Mouse (Mus musculus) neural tube, embryonic 14.5 days (tissue): ENCODE data around the gene Peli3. TPM values are rescaled to one million over a fixed set of nuclear protein-coding genes. Genes with fewer than 3 reads are reported as not detected.

Experiments used
- ATAC-seq: fragments of 200-750 bp; cut with Nextera tagmentation; 2 replicates; pipeline ENCODE4 v1.8.0; 2017; ENCODE audit warnings: low read depth, mild to moderate bottlenecking, moderate TSS enrichment, moderate library complexity
- H3K27ac ChIP-seq: fragments of 300-500 bp; sonication (generic); 2 replicates; pipeline ENCODE4 v1.5.1; 2014; ENCODE audit warnings: low read depth, mild to moderate bottlenecking, control low read depth, low read length, moderate library complexity, mixed read lengths
- H3K27me3 ChIP-seq: fragments of 300-500 bp; sonication (generic); 2 replicates; pipeline ENCODE4 v1.6.1; 2014; ENCODE audit warnings: low read length; ENCODE audit not compliant: control insufficient read depth, insufficient read depth
- H3K36me3 ChIP-seq: fragments of 300-500 bp; sonication (generic); 2 replicates; pipeline ENCODE4 v1.6.1; 2014; ENCODE audit warnings: low read length, mixed read lengths; ENCODE audit not compliant: control insufficient read depth, insufficient read depth
- H3K4me1 ChIP-seq: fragments of 300-500 bp; sonication (generic); 2 replicates; pipeline ENCODE4 v1.6.1; 2014; ENCODE audit warnings: low read length; ENCODE audit not compliant: control insufficient read depth, insufficient read depth
- H3K4me2 ChIP-seq: fragments of 300-500 bp; sonication (generic); 2 replicates; pipeline ENCODE4 v1.6.1; 2014; ENCODE audit warnings: mild to moderate bottlenecking, low read depth, low read length, control low read depth
- H3K4me3 ChIP-seq: fragments of 300-500 bp; sonication (generic); 2 replicates; pipeline ENCODE4 v1.5.1; 2014; ENCODE audit warnings: low read depth, low read length, control low read depth, mixed read lengths
- H3K9ac ChIP-seq: fragments of 300-500 bp; sonication (generic); replicated peaks from 2 replicates; pipeline ENCODE4 v1.6.1; 2014; ENCODE audit warnings: low read depth, mild to moderate bottlenecking, control low read depth, low read length, mixed read lengths
- H3K9me3 ChIP-seq: fragments of 300-500 bp; sonication (generic); 2 replicates; pipeline ENCODE4 v1.6.1; 2016; ENCODE audit warnings: low read length; ENCODE audit not compliant: control insufficient read depth
- WGBS: fragments of 180-500 bp; shearing (Covaris S2); extraction: QIAGEN DNeasy Blood & Tissue Kit; methylation state at CpG from one replicate; pipeline ENCODE4 v1.1.7; 2014; 5-methylcytosine and 5-hydroxymethylcytosine counted together
- polyA plus RNA-seq: library from polyadenylated mRNA; unstranded; fragments of >200 nt; fragmentation: Nextera tagmentation; extraction: Ambion mirVana; gene quantifications from 2 replicates; pipeline ENCODE4 v1.2.1, GENCODE M21; 2014

Gene Peli3
- polyA plus RNA-seq, 1 experiment from 2014 or later, result 16.5 TPM

DNA sequence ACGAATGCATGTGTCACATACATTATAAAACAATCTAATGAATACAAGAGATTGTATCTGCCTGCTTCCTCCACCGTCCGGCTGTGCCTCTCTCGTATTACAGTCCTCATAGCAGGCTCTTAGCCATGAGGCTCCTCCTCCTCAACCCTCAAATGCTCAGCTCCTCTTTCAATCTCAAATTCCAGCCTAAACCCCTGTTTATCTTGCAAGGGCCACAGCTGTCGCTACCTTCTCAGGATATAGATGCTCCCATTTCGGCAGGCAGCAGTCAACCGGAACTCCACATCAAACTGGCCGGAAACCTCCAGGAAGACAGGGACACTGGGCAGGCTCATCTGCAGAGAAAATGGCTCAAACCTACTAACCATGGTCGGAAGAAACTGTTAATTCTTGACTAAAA is 44.0 kb downstream of the Peli3 start:
- H3K4me1 ChIP-seq, result no peaks in the 10 kb centered on the region
- no peaks in the 10 kb centered on the region for H3K9me3 ChIP-seq
- H3K9ac ChIP-seq, result no peak overlapping the region
- 85% methylated on average over 9 of the region's 9 CpGs for WGBS
- H3K4me2 ChIP-seq, result no peak overlapping the region
- no peak overlapping the region for H3K27ac ChIP-seq
- H3K4me3 ChIP-seq, result no peak overlapping the region
- no peaks in the 10 kb centered on the region for H3K27me3 ChIP-seq
- H3K36me3 ChIP-seq, result peaks cover 13% of the 10 kb centered on the region
- ATAC-seq, result no peak

DNA sequence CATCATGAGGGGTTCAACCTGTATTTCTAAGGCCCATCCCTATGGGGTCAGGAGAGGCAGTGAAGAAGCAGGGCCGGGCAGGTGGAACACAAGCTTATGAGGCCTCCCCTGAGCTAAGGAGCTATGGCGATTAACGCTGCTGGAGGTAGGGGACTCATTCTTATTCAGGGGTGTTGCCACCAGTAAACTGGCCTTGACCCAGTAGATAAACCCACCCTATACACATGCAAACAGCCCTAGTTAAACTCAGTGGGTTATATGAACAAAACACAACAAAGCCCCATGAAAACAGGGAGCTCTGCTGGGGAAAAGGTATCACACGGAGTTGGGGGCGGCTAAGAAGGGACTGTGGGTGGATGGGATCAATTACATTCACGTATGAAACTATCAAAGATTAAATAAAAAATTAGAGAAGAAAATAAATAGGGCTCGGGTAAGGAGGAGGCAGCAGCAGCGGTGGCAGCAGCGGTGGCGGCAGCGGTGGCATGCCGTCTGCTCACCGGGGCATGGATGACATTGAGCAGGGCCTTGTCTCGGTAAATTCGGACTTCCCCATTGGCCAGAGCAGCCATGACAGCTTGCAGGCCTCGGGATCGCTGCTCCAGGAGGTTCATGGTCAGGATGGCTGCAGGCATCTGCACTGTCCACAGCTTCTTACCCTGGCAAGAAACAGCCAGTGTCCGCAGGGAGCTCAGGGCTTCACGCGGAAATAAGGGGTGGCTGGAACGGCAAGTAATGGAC is 46.0 kb downstream of the Peli3 start:
- WGBS, result 55% methylated on average over 21 of the region's 21 CpGs
- Histone ChIP-seq H3K4me2 (no peak overlapping the region), H3K36me3 (peaks cover 15% of the 10 kb centered on the region), H3K27me3 (no peaks in the 10 kb centered on the region), H3K4me3 (no peak overlapping the region), H3K9ac (no peak overlapping the region), H3K9me3 (no peaks in the 10 kb centered on the region), H3K27ac (no peak overlapping the region), H3K4me1 (no peaks in the 10 kb centered on the region)
- no peak for ATAC-seq

DNA sequence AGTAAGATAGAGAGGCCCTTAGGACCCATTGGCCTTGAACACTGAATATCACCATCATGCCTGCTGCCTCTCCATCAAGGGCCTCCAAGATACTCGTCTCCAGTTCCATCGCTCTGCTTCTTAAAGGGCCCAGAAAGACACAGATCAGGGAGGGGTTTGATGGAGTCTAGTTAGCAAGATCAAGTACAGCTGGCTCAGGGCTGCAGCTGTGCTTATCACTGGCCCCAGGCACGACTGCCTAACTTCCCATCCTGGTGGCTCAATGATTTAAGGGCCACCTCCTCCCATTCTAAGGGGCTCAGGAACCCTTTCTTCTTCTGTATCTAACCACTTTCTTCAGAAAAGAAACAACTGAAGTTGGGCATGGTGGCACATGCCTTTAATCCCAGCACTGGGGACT is 51.1 kb downstream of the Peli3 start:
- no peak overlapping the region for H3K4me2 ChIP-seq
- 92% methylated on average over 3 of the region's 3 CpGs for WGBS

GRCm38 (mm10) chr19:4889791-4890190 is 53.1 kb downstream of the Peli3 start:
- H3K9me3 ChIP-seq, result no peaks in the 10 kb centered on the region
- no peaks in the 10 kb centered on the region for H3K27me3 ChIP-seq
- no peak overlapping the region for H3K4me3 ChIP-seq
- H3K27ac ChIP-seq, result no peak overlapping the region
- 87% methylated on average over 10 of the region's 10 CpGs for WGBS
- H3K36me3 ChIP-seq, result peaks cover 35% of the 10 kb centered on the region
- ATAC-seq, result no peak
- no peaks in the 10 kb centered on the region for H3K4me1 ChIP-seq
- no peak overlapping the region for H3K4me2 ChIP-seq
- H3K9ac ChIP-seq, result no peak overlapping the region

More for the DNA sequence above, 51.1 kb downstream of the Peli3 start:
- H3K4me1 ChIP-seq, result no peaks in the 10 kb centered on the region
- no peak overlapping the region for H3K9ac ChIP-seq
- peaks cover 35% of the 10 kb centered on the region for H3K36me3 ChIP-seq
- no peak overlapping the region for H3K27ac ChIP-seq
- H3K27me3 ChIP-seq, result no peaks in the 10 kb centered on the region
- no peak overlapping the region for H3K4me3 ChIP-seq
- H3K9me3 ChIP-seq, result no peaks in the 10 kb centered on the region
- ATAC-seq, result no peak

GRCm38 (mm10) chr19:4883961-4884360 is 59.0 kb downstream of the Peli3 start:
- Histone ChIP-seq H3K4me2 (no peak overlapping the region), H3K4me1 (peaks cover 6% of the 10 kb centered on the region; the same call in 1 of the 2 replicates), H3K27me3 (no peaks in the 10 kb centered on the region), H3K36me3 (peaks cover 3% of the 10 kb centered on the region; the same call in 1 of the 2 replicates), H3K27ac (no peak overlapping the region), H3K9ac (no peak overlapping the region), H3K9me3 (no peaks in the 10 kb centered on the region), H3K4me3 (no peak overlapping the region)
- 97% methylated on average over 4 of the region's 4 CpGs for WGBS
- ATAC-seq, result no peak

Other genes with a start within 250 kb of the Peli3 start
- gene Gm960, start 244.5 kb downstream of the Peli3 start, polyA plus RNA-seq, result 7.1 and 8.5 TPM in 2 replicates
- 34.7 and 44.2 TPM in 2 replicates for gene Sptbn2, start 232.0 kb downstream of the Peli3 start, polyA plus RNA-seq
- gene Rbm4b, start 186.6 kb downstream of the Peli3 start, polyA plus RNA-seq, result 157 and 158 TPM in 2 replicates
- gene Rbm4, start 149.2 kb downstream of the Peli3 start, polyA plus RNA-seq, result 81.1 and 95.9 TPM in 2 replicates
- gene Gm21992, start 131.5 kb downstream of the Peli3 start, polyA plus RNA-seq, result 13.4 and 21.0 TPM in 2 replicates
- gene Rbm14, start 131.5 kb downstream of the Peli3 start, polyA plus RNA-seq, result 54.6 and 61.1 TPM in 2 replicates
- gene Ccs, start 103.8 kb downstream of the Peli3 start, polyA plus RNA-seq, result 36.4 and 38.1 TPM in 2 replicates
- gene Ccdc87, start 103.8 kb downstream of the Peli3 start, polyA plus RNA-seq, result 0.48 and 0.58 TPM in 2 replicates
- 75.8 and 76.9 TPM in 2 replicates for gene Ctsf, start 88.0 kb downstream of the Peli3 start, polyA plus RNA-seq
- gene Actn3, start 65.2 kb downstream of the Peli3 start, polyA plus RNA-seq, result 2.2 and 2.8 TPM in 2 replicates
- gene Zdhhc24, start 64.5 kb downstream of the Peli3 start, polyA plus RNA-seq, result 19.1 and 19.4 TPM in 2 replicates
- gene Bbs1, start 36.5 kb downstream of the Peli3 start, polyA plus RNA-seq, result 7.8 and 10.8 TPM in 2 replicates
- gene Dpp3, start 14.8 kb downstream of the Peli3 start, polyA plus RNA-seq, result 75.9 and 95.2 TPM in 2 replicates
- 111 and 119 TPM in 2 replicates for gene Mrpl11, start 19.0 kb upstream of the Peli3 start, polyA plus RNA-seq
- gene Npas4, start 47.2 kb upstream of the Peli3 start, polyA plus RNA-seq, result 0.35 and 0.48 TPM in 2 replicates
- gene Slc29a2, start 80.7 kb upstream of the Peli3 start, polyA plus RNA-seq, result 11.5 and 12.2 TPM in 2 replicates
- 92.5 and 108 TPM in 2 replicates for gene B4gat1, start 95.7 kb upstream of the Peli3 start, polyA plus RNA-seq
- 2.1 and 3.0 TPM in 2 replicates for gene AC124502.3, start 95.8 kb upstream of the Peli3 start, polyA plus RNA-seq
- gene Brms1, start 98.2 kb upstream of the Peli3 start, polyA plus RNA-seq, result 21.4 and 34.1 TPM in 2 replicates
- 0.62 and 0.86 TPM in 2 replicates for gene Rin1, start 107.4 kb upstream of the Peli3 start, polyA plus RNA-seq
- gene Cd248, start 125.0 kb upstream of the Peli3 start, polyA plus RNA-seq, result 6.3 and 26.4 TPM in 2 replicates
- 19.8 and 23.7 TPM in 2 replicates for gene Tmem151a, start 142.4 kb upstream of the Peli3 start, polyA plus RNA-seq
- 62.2 and 63.5 TPM in 2 replicates for gene Yif1a, start 145.4 kb upstream of the Peli3 start, polyA plus RNA-seq
- 433 and 499 TPM in 2 replicates for gene Cnih2, start 155.4 kb upstream of the Peli3 start, polyA plus RNA-seq
- gene Rab1b, start 163.9 kb upstream of the Peli3 start, polyA plus RNA-seq, result 199 and 222 TPM in 2 replicates
- 84.6 and 91.9 TPM in 2 replicates for gene Klc2, start 175.4 kb upstream of the Peli3 start, polyA plus RNA-seq